Mouse (Mus musculus) c-Kit-negative CD71-positive TER-119-positive erythroid progenitor cells, embryonic 14.5 days (primary cell): ENCODE data around the gene Acaa1b.

ENCODE experiments used
- DNase-seq: peaks from one replicate; pipeline ENCODE4 v3.0.0-alpha.2; 2013; ENCODE audit warnings: low read depth, low spot score

Acaa1b gene

GRCm38 (mm10) chr9:119144696-119145095 lies 12.2 kb downstream of the Acaa1b start:
- DNase-seq, result no peak

- no peak for DNase-seq
Measured at GRCm38 (mm10) chr9:119143372-119143771, 13.5 kb downstream of the Acaa1b start.

GRCm38 (mm10) chr9:119142066-119142465 lies 14.8 kb downstream of the Acaa1b start:
- DNase-seq, result no peak

DNA sequence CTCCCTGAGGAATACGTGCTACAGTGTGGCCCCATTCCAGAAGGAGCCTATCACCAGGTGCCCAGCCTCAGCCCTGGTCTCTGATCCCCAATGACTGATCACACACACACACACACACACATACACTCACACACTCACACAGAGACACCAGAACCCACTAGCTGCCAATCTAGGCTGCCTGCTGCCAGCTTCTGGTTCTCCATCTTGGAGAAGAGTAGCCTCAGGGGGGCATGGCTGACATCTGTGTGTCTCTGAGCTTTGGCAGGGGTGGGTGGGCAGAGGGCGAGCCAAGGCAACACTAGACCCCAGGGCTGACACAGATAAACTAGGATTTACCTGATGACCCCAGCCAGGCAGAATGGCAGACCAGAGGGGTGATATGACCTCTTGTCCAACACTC lies 18.1 kb downstream of the Acaa1b start:
- no peak for DNase-seq

DNA sequence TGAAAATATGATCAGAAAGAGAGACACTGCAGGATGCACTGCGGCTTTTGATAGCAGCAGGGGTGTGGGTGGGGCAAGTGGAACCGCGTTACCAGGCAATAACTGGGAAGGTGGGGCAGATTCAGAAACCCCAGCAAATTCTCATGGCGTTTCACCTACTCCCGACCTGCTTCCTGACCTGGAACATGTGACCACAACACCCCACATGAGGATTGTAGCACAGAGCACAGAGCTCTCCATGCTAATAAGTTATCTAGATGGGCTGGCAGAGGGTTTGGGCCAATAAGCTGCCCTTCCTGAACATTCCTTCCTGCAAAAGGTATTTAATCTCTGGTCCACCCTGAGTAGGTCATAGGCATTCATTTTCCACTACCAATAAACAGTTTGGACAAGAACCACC lies 26.2 kb downstream of the Acaa1b start:
- no peak for DNase-seq

DNA sequence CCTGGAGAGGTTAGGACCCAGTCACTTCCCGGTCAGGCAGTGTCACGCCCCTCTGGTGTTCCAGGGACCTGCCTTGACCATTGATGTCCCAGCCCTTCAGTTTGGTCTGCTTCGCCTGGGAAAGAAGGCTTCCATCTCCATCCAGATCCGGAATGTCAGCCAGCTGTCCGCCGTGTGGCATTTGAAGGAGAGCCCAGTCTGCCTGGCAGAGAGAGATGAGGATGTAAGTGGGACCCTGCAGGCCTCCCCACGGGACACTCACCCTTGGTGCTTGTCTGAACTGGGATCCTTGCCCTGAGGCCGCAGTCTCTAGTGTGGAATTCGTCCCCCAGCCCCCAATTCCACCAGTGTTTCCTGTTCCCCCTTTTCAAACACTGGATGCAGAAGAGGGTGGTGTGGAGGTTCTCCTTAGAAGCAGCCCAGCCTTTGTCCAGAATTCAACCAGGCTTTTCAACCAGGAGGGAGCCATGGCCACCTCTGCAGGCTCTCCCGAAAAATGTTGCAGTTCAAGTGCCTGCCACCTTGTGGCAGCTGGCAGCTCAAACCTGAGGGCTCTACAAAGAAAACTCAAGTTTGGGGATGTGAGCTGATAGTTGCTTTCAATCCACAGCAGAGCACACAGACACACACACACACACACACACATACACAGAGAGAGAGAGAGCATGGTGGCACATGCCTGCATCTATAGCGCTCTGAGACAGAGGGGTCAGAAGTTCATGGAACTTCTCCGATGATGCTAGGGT lies 28.3 kb downstream of the Acaa1b start:
- no peak for DNase-seq

DNA sequence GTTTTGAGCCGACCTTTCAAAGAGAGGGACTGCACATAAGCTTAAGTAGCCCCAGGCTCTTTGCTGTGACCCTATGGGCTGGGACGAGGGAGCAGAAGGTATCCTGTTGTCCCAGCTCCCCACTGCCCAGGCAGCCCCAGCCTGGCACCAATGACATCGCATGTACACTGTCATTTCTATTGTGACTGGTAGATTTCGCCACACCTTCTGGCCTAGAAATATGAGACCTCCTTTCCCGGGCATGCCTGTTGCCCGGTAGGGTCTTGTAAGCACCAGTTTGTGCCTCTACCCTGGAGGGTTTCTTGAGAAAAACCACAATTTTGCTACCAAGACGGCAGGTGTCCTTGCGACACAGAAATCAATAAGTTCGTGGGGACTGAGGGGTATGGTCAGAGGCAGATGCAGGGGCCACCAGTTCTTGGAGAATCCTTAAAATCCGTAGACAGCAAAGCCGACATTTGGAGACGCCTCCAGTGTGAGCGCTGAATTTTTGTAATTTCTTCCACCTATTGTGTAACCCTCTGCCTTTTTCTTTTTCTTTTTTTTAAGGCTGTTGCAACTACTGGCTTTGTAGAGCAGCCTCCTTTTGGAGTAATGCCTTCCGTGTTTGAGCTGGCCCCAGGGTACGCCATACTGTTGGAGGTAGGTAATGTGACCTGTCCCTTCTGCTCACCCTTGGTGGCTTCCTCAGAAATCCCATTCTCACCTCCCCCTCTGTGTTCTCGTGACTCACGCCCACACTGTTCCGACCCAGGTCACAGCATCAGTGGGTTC lies 34.1 kb downstream of the Acaa1b start:
- no peak for DNase-seq

- no peak for DNase-seq
Measured at GRCm38 (mm10) chr9:119120168-119120560, 36.7 kb downstream of the Acaa1b start.

DNA sequence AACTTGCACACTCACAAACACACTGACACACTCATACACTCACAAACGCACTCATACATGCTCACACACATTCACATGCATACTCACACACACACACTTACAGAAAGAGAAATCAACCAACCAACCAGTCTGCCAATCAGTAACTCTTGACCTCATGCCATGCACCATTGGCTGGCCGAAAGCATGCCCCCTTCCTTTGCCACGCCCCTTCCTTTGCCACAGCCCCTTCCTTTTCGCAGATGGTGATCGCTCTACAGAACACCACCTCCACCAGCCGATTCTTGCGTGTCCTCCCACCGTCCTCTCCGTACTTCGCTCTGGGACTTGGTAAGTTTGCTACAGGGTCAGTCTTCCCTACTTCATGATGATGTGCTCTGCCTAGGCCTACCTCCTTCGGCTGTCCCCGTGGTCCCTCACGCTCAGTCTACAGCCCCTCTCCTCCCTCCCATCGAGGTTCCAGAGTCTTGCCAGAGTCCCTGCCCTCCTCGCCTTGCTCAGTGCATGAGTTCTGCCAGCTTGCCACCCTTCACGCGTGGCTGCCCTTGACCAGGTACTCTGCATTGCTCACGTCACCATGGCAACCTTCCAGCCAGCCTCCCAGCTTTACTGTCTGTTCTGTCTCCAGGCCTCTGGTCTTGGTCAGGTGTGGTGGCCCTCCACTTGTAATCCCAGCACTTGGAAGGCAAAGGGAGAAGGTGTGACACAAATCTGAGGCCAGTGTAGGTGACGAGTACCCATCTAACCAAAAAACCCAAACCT lies 37.3 kb downstream of the Acaa1b start:
- DNase-seq, result no peak

DNA sequence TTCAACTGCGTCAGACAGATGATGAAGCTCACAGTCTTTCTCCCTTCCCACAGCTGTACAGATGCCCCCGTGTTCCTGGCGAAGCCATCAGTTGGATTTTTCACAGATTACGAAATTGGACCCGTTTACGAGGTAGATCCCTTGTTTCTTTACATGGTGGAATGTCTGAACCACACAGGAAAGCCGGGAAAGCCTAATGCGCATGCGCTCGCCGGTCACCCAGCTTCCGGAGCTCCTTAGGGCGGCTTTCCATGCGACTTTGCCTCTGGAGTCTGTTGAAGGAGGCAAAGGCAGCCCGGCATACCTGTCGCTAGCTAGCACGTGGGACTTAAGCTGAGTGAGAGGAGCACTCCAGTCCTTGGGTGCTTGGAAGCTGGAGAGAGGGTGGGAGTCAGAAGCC lies 42.0 kb downstream of the Acaa1b start:
- DNase-seq, result no peak

DNA sequence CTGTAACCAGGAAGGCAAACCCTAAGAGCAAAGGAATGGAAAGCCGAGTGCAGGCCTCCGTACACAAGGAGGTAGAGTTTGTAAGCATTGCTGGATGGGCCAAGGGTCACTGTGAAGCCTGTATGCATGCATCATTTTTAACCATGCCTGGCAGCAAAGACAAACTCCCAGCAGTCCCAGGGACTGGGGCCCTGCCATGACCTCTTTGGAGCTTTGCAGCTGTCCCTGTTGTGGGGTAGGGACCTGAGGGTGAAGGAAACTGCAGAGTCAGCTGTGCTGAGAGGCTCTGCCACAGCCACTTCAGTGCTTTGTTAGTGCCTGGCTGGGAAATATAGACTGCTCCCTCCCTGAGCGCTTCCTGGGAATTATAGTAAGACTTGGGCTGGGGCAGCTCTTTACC lies 46.3 kb downstream of the Acaa1b start:
- DNase-seq, result no peak

DNA sequence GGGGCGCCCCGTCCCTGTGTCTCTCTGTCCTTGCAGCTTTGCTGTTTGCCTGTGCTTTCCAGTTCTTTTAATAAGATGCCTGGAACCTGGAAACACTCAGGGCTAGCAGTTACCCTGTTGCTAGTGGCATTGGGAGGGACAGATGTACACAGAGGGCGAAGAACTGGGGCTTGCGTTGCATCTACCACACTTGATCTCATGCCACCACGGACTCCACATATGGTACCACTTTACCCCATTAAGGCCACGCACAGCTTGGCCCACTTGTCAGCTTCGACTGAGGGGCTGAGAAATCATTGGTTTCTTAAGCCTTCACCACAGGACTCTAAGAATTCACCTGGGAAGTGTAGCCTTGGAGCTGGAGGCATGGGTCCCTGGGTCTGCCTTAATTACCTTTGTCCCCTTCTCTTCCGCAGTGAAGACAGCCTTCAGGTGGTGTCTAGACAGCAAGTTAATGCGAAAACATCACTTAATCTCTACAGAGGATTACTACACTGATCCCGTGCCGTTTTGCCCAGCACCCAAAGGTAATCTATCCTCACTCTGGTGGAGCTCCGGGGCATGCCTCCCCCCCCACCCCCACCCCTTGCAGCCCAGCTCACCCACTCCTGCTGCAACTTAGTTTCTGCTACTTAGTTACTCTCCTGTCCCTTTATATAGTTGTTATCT lies 47.1 kb downstream of the Acaa1b start:
- DNase-seq, result no peak

DNA sequence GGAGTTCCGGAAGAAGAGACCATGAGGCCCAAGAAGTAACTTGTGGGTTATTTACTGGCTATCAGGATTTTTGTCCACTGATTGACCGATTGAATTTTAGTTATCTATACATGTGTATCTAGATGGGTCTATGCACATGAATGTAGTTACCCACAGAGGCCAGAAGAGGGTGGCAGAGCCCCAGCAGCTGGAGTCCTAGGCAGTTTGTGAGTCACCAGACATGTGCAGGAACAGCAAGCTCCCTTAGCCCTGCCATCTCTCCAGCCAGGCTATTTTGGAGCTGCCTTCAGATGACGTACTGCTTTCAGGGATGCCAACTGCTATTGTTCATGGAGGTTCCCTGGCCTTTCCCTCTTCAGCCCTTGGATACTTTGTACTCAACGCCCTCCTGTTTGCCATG lies 49.3 kb downstream of the Acaa1b start:
- DNase-seq, result no peak

- no peak for DNase-seq
Measured at GRCm38 (mm10) chr9:119102783-119103113, 54.1 kb downstream of the Acaa1b start.

GRCm38 (mm10) chr9:119101992-119102782 lies 54.7 kb downstream of the Acaa1b start, which contains the start of gene Dlec1:
Gene Dlec1 (plus strand): TSS chr9:119102478.
- DNase-seq, result no peak

DNA sequence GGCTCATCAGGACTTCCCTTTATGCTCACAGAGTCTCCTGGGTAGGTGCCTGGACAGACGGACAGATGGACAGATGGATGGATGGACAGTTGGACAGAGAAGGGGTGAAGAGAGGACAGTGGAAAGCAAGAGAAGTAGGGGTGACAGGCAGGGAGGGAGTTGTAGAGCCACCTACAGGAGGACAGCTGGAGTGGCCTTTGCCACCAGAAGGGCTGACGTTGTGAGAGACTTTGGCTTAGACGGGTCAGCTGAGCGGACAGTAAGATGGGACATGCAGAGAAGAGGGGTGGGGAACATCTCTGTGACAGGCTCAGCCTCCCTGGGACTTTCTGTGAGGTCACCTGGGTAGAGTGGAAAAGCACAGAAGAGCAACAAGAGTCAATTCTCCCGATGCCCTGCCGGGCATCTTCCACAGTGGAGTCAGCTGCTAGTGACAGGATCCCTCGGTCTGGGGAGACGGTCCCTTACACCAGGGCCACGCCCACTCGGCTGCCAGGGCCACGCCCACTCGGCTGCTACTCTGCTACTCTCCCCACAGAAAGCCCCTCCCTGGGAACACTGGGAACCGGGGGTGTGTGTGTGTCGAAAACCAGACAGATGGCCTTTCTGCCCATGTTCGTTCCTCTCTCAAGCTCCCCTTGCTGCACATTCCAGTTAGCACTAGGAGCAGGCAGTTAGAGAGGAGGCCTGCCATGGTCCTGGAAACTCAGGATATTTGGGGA lies 56.6 kb downstream of the Acaa1b start:
- no peak for DNase-seq
